Mouse (Mus musculus): Measurements from ENCODE around the gene Wt1. TPM values are rescaled to one million over a fixed set of nuclear protein-coding genes. Genes with fewer than 3 reads are reported as not detected.

The Wt1 gene
- total RNA-seq, 2 experiments from 2014 or later = 19.7 to 21.5 TPM

- DNase-seq = no peak
Measured at GRCm38 (mm10) chr2:105126691-105127530, 582 bp downstream of the Wt1 start.

GRCm38 (mm10) chr2:105127531-105128480 is 1.5 kb downstream of the Wt1 start:
- DNase-seq = no peak

GRCm38 (mm10) chr2:105128564-105128963 is 2.2 kb downstream of the Wt1 start:
- DNase-seq = no peak

DNA sequence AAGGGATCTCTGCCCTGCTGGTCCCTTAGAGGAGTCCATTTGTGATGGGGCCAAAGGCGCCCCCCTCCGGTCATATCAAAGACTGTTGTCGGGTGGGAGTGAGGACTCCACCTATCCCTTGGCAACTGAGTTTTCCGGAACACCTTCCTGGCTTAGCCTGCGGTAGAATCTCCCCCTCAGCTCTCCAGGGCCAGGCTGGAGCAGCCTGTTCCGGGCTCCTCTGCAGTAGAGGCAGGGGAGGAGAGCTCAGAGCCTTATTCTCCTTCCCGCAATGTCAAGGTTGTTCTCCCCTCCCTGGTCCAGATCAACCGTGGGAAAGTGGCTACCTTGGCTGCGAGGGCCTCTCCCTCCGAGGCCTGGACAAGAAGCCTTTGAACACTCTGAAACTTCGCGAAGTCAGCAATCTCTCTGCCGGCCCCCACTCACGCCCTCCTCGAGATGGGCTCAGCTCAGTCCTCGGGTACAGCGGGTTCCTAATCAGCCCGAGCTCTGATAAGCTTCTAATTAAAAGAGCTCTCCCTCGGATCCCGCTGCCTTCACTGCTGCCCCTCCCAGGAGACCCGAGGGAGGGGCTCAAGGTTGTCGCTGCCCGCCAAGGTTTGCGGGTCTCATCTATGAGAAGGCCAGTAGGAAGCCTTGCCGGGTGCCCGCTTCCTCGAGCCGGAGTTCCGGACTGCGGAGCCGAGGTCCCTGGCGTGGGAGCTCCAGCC is 4.2 kb downstream of the Wt1 start:
- DNase-seq = peak; percentile 66

GRCm38 (mm10) chr2:105131061-105131810 is 4.9 kb downstream of the Wt1 start:
- DNase-seq = no peak

DNA sequence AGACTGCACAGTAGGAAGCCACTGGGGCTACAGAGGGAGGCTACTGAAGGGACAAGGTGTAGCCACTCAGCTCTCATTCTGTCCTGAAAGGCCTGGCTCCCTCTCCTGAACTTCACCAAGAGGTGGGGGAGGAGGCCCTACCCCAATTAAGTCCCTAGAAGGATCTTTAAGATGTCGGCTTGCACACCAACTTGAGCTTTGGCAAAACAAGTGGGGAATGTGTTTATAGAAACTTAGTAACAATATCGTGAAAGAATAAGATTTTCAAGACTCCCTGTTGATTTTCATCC is 5.4 kb downstream of the Wt1 start:
- DNase-seq = no peak

DNA sequence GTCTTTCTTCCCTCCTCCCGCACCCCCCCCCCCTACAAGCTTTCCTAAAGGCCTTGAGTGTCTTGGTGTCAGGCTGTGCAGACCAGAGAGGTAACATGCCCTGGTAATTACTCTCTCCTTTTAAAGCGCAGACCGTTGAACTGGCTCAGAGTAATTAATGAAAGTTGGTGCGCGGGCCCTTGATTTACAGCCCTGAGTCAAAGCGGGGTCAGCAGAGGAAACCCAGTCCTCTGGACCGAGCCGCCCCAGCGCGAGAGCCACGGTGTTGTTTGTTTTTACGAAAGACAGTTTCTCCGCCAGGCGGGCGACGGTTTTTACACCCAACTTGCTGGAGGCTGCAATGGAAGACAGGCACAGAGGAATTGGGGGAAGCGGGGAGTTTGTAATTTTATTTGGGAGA is 6.0 kb downstream of the Wt1 start:
- DNase-seq = no peak

DNA sequence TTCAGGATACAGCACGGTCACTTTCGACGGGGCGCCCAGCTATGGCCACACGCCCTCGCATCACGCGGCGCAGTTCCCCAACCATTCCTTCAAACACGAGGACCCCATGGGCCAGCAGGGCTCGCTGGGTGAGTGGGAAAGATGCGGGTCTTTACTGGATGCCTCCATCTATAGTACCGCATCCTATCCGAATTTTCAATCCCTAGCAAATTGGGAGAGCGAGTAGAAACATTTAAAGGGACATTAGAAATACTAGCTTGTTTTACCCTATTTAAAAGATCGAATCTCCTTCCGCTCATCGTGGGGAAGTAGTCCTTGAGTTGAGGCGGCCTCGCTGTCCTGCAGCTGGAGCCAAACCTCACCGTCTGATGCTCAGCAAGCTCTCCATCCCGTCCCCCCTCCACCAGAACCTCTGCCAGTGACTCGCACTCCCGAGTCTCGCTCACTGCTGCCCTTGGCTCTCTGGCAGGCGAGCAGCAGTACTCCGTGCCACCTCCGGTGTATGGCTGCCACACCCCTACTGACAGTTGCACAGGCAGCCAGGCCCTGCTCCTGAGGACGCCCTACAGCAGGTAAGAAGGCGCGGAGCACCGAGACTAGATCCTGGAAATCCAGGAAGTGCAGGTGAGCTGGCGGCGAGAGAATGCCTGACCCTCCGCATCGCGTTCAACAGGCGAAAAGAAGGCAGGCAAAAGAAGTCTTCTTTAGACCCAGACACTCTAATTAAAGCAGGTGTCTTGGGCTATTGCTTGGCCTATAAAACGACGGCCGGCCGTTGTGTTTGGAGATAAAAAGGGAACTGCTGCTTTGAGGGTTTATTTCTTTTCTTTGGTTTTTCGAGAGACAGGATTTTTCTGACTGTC is 6.8 kb downstream of the Wt1 start:
- no peak for DNase-seq

GRCm38 (mm10) chr2:105134296-105134695 is 8.0 kb downstream of the Wt1 start:
- DNase-seq = peak; percentile 71

- no peak for DNase-seq
Measured at GRCm38 (mm10) chr2:105139471-105139870, 13.1 kb downstream of the Wt1 start.

GRCm38 (mm10) chr2:105141371-105141770 is 15.0 kb downstream of the Wt1 start:
- no peak for DNase-seq

DNA sequence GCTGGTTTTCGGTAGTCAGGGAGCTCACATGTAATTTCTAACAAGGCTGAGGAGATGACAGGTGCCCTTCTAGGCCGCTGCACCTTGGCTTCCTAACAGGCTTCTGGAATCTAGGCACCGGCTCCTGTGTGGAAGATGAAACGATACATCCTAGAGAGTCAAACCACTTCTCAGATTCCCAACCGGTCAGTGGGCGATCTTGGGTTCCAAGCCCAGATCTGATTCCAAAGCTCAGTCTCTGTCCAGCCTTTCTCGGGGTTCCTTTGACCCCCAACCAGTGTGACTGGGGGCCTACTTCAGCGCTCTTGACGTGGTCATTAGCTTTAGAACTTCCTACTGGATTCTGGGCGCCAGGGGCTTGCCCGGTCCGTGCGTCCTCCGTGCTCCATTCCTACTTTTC is 17.4 kb downstream of the Wt1 start:
- no peak for DNase-seq

DNA sequence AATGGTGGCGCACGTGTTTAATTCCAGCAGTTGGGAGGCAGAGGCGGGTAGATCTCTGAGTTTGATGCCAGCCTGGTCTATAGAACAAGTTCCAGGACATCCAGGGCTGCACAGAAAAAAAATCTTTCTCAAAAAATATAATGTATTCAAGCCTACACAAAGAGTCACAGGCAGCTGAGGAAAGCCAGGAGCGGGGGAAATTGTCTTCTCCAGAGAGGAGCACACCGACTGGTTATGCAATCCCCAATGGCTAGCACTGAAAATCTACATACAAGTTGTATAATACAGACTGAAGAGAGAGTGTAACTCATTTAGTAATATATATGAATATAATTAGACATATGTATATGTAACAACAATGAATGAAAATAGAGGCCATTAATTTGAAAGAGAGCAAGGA is 25.2 kb downstream of the Wt1 start:
- DNase-seq = no peak

- no peak for DNase-seq
Measured at GRCm38 (mm10) chr2:105153046-105153445, 26.7 kb downstream of the Wt1 start.

GRCm38 (mm10) chr2:105160949-105161348 is 34.6 kb downstream of the Wt1 start:
- DNase-seq = no peak

DNA sequence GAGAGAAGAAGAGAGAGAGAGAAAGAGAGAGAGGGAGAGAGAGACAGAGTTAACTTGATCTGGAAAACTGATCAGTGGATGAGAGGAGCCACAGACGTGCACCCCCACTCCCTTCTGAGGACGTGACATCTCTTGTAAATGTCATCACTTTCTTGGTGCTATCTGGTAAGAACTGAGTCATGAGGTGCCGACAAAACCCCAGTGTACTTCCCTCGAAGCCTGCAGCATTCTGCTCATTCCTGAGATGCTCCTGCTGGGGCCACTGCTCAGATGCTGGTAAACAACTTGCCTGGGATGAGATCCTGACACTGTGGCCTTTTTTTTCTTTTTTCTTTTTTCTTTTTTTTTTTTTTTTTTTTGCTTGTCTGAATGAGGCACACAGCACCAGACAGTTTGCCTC is 36.4 kb downstream of the Wt1 start:
- DNase-seq = no peak

- DNase-seq = no peak
Measured at GRCm38 (mm10) chr2:105168137-105168536, 41.8 kb downstream of the Wt1 start.

- no peak for DNase-seq
Measured at GRCm38 (mm10) chr2:105174254-105174653, 47.9 kb downstream of the Wt1 start.

GRCm38 (mm10) chr2:105178871-105179270 is 52.5 kb downstream of the Wt1 start:
- no peak for DNase-seq

GRCm38 (mm10) chr2:105182501-105182900 is 56.2 kb downstream of the Wt1 start:
- no peak for DNase-seq

GRCm38 (mm10) chr2:105185140-105185539 is 58.8 kb downstream of the Wt1 start:
- no peak for DNase-seq

Data from heart, postnatal 4 days (tissue).